Mouse (Mus musculus): ENCODE data around the gene Gabrr1.
A peak's percentile ranks its signal among the peaks of the same experiment; 100 is the strongest.

The Gabrr1 gene

DNA sequence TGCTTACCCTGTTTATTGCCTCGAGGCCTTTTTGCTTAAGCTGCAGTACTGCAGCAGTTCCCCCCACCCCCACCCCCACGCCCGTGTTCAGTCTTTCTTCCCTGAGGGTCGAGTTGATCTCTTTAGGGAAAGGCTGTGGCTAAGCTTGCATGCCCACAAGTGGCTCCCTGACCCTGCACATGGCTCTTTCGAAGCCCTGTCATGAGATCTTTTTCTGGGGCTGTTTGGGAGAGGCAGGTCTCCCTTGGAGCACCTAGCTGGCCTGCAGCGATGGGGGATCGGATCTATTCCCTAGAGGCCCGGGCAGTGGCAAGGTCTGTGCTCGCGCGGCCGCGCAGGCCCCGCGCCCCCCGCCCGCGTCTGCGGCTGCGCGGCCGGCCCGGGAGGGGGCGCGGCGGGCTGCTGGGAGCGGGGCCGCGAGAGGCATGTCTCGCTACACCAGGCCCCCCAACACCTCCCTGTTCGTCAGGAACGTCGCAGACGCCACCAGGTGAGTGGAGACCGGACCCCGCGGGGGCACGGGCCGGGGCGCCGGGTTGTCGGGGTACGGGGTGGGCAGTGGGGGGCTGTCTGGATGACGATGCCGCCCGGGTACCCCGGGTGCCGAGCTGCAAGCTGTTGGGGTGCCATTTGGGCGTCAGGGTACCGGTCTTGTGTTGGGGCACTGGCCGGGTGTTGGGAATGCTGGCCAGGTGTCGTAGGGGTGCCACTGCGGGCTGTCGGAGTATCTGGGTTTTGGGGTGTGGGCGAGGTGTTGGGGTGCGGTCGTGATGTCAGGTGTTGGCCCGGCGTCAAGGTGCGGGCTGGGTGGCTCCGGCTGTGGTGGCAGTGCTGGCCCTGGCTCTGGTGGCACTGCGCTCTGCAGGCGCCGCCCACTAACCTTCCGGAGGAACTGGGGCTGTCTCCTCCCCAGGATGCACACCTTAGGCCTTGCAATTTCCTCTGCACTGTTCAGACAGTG is 76.8 kb downstream of the Gabrr1 start, which contains the start of gene Srsf12:
Srsf12 (plus strand) TSS at position 111 of the 961 bp plus-strand sequence.
- peak; percentile 28 for DNase-seq

Measured in lung, postnatal 36 days (tissue).